Mouse (Mus musculus) cerebellum, adult 2 months (tissue): ENCODE measurements around the gene S100a9.

Source experiments
- CTCF ChIP-seq: fragments of 200-500 bp; IDR thresholded peaks from 2 replicates; pipeline ENCODE4 v1.5.1; 2011; ENCODE audit warnings: low read depth, mild to moderate bottlenecking, control low read depth, low read length, moderate library complexity, borderline replicate concordance; ENCODE audit not compliant: insufficient read depth
- POLR2A ChIP-seq: fragments of 200-500 bp; IDR thresholded peaks from 2 replicates; pipeline ENCODE4 v1.6.1; 2011; ENCODE audit warnings: low read length, control low read depth, borderline replicate concordance; ENCODE audit not compliant: insufficient read depth

GRCm38 (mm10) chr3:90647291-90647690, 48.2 kb downstream of the S100a9 start:
- no peak for TF ChIP-seq CTCF
- TF ChIP-seq POLR2A: no peak
